Mouse (Mus musculus) gastrocnemius, adult 2 months (tissue): ENCODE data around the gene Cdk11b. TPM values are rescaled to one million over a fixed set of nuclear protein-coding genes. Genes with fewer than 3 reads are reported as not detected.

Experiments used
- DNase-seq: peaks from one replicate; pipeline ENCODE4 v3.0.0; 2022
- H3K27ac ChIP-seq: fragments of 200-600 bp; 2 replicates; pipeline ENCODE4 v1.8.1; 2022; ENCODE audit warnings: mild to moderate bottlenecking
- H3K4me3 ChIP-seq: fragments of 200-600 bp; 2 replicates; pipeline ENCODE4 v1.8.1; 2022; ENCODE audit warnings: mild to moderate bottlenecking, moderate library complexity
- CTCF ChIP-seq: fragments of 200-600 bp; IDR thresholded peaks from 2 replicates; pipeline ENCODE4 v1.8.1; 2022; ENCODE audit warnings: antibody characterized with exemption, mild to moderate bottlenecking, moderate library complexity
- intact Hi-C: fragments of 180-260 bp; cut with DNase I; formaldehyde crosslinking; loops from one replicate; pipeline ENCODE4 v1.15.1; 2025
- total RNA-seq, 2 experiments: library from RNA; stranded (reverse); gene quantifications; 2 replicates each; pipeline ENCODE4 v1.2.3; 2021

Cdk11b gene
- total RNA-seq, 2 experiments from 2014 or later: 28.4 to 32.0 TPM

- Histone ChIP-seq H3K27ac (no peak overlapping the region), H3K4me3 (no peak overlapping the region)
- intact Hi-C loops: no loop called here
- no peak for TF ChIP-seq CTCF
- no peak for DNase-seq
Measured at GRCm38 (mm10) chr4:155690571-155691375, 66.1 kb downstream of the Cdk11b start.

- TF ChIP-seq CTCF: no peak
- no peak for DNase-seq
- Histone ChIP-seq H3K27ac (no peak overlapping the region), H3K4me3 (no peak overlapping the region)
- intact Hi-C loops: no loop called here
Measured at GRCm38 (mm10) chr4:155692421-155692820, 67.8 kb downstream of the Cdk11b start.

- Histone ChIP-seq H3K27ac (peak within 1 kb of the TSS; percentile 81), H3K4me3 (peak within 1 kb of the TSS; percentile 87)
- peak; percentile 25; the same call in 1 of the 2 replicates for TF ChIP-seq CTCF
- DNase-seq: no peak
- intact Hi-C loops: no loop called here
Measured at GRCm38 (mm10) chr4:155694111-155694481, 69.4 kb downstream of the Cdk11b start, which contains the start of gene Fndc10. Fndc10 (plus strand) TSS chr4:155694342.

- H3K4me3 ChIP-seq: peak overlapping the region; percentile 87
- intact Hi-C loops: no loop called here
- H3K27ac ChIP-seq: peak overlapping the region; percentile 81
- peak; percentile 74 for DNase-seq
- TF ChIP-seq CTCF: peak; percentile 45
Measured at GRCm38 (mm10) chr4:155694482-155695401, 70.1 kb downstream of the Cdk11b start.

- Histone ChIP-seq H3K4me3 (peak overlapping the region; percentile 87), H3K27ac (no peak overlapping the region)
- TF ChIP-seq CTCF: no peak
- intact Hi-C loops: no loop called here
- DNase-seq: no peak
Measured at GRCm38 (mm10) chr4:155695531-155696062, 70.9 kb downstream of the Cdk11b start.

GRCm38 (mm10) chr4:155696261-155697255 lies 71.9 kb downstream of the Cdk11b start:
- DNase-seq: no peak
- no peak overlapping the region for H3K27ac ChIP-seq
- intact Hi-C loops: no loop called here
- TF ChIP-seq CTCF: no peak
- H3K4me3 ChIP-seq: no peak overlapping the region

Other genes starting within 250 kb of the Cdk11b start
- gene Gabrd, start 226.7 kb upstream of the Cdk11b start, total RNA-seq: under 1 TPM; 0.20 TPM
- 1 to 10 TPM in 1 of 2 experiments, under 1 TPM in 1; 0.23 to 1.0 TPM for gene Cfap74, start 215.7 kb upstream of the Cdk11b start, total RNA-seq
- 100 to 1,000 TPM; 215 to 248 TPM for gene Tmem52, start 155.7 kb upstream of the Cdk11b start, total RNA-seq
- gene Gnb1, start 133.5 kb upstream of the Cdk11b start, total RNA-seq: 10 to 100 TPM; 48.8 to 75.8 TPM
- gene Nadk, start 62.5 kb upstream of the Cdk11b start, total RNA-seq: 10 to 100 TPM; 16.4 to 21.5 TPM
- 1 to 10 TPM; 3.3 to 5.7 TPM for gene Slc35e2, start 23.4 kb upstream of the Cdk11b start, total RNA-seq
- gene Gm10563, start 20.6 kb downstream of the Cdk11b start, total RNA-seq: not detected
- 1 to 10 TPM in 1 of 2 experiments, under 1 TPM in 1; 0.64 to 3.0 TPM for gene Mmp23, start 28.5 kb downstream of the Cdk11b start, total RNA-seq
- gene Mib2, start 44.3 kb downstream of the Cdk11b start, total RNA-seq: 10 to 100 TPM; 17.7 to 19.8 TPM
- gene Fndc10, start 69.5 kb downstream of the Cdk11b start, total RNA-seq: 1 to 10 TPM; 1.0 to 1.5 TPM
- gene Ssu72, start 79.9 kb downstream of the Cdk11b start, total RNA-seq: 10 to 100 TPM; 42.3 to 44.5 TPM
- gene Tmem240, start 109.9 kb downstream of the Cdk11b start, total RNA-seq: under 1 TPM; 0.41 to 0.67 TPM
- 10 to 100 TPM; 25.4 to 35.3 TPM for gene Atad3a, start 136.2 kb downstream of the Cdk11b start, total RNA-seq
- gene Vwa1, start 149.8 kb downstream of the Cdk11b start, total RNA-seq: 1 to 10 TPM; 4.8 to 7.4 TPM
- gene Tmem88b, start 161.0 kb downstream of the Cdk11b start, total RNA-seq: 1 to 10 TPM in 1 of 2 experiments, under 1 TPM in 1; 0.66 to 1.1 TPM
- not detected for gene Ankrd65, start 165.6 kb downstream of the Cdk11b start, total RNA-seq
- 10 to 100 TPM; 39.0 to 52.7 TPM for gene Mrpl20, start 178.0 kb downstream of the Cdk11b start, total RNA-seq
- 10 to 100 TPM; 26.4 to 27.0 TPM for gene Ccnl2, start 187.6 kb downstream of the Cdk11b start, total RNA-seq
- gene Aurkaip1, start 206.4 kb downstream of the Cdk11b start, total RNA-seq: 10 to 100 TPM; 74.0 to 89.8 TPM
- 10 to 100 TPM; 26.4 to 31.3 TPM for gene Mxra8, start 214.8 kb downstream of the Cdk11b start, total RNA-seq
- 100 to 1,000 TPM; 116 to 122 TPM for gene Dvl1, start 222.5 kb downstream of the Cdk11b start, total RNA-seq
- under 1 TPM; 0.11 to 0.23 TPM for gene Tas1r3, start 238.5 kb downstream of the Cdk11b start, total RNA-seq
- gene Cptp, start 244.6 kb downstream of the Cdk11b start, total RNA-seq: 10 to 100 TPM; 13.6 to 18.0 TPM
- 10 to 100 TPM; 14.9 to 17.3 TPM for gene Ints11, start 244.7 kb downstream of the Cdk11b start, total RNA-seq